Mouse (Mus musculus): ENCODE measurements at regions not wholly inside any gene's neighbourhood (a gene's known extent, or its start where the extent isn't known, plus 50 kb on each side); places are given as distances from the start of the nearest gene placed in this dataset.

- peak overlapping the region; percentile 42 for H3K4me2 ChIP-seq
- no peak overlapping the region for H3K4me3 ChIP-seq
- H3K4me1 ChIP-seq = peaks cover 38% of the 10 kb centered on the region
- 37% methylated on average over 7 of the region's 7 CpGs for WGBS (ENCODE audit: insufficient replicate concordance)
- H3K9me3 ChIP-seq (replicated peaks) = no peaks in the 10 kb centered on the region
- H3K9ac ChIP-seq = no peak overlapping the region
- H3K27me3 ChIP-seq (replicated peaks) = 0 out of 2 replicates have a peak, but pooled peaks cover 4% of the 10 kb centered on the region
- 0 out of 2 replicates have a peak, but pooled peaks have one; percentile 27 for ATAC-seq
- H3K27ac ChIP-seq = peak overlapping the region; percentile 48; the same call in 1 of the 2 replicates
- no peaks in the 10 kb centered on the region for H3K36me3 ChIP-seq
Measured at GRCm38 (mm10) chr11:57583636-57584277, 61.5 kb upstream of the Galnt10 start.

- peaks cover 38% of the 10 kb centered on the region for H3K4me1 ChIP-seq
- peak overlapping the region; percentile 25; the same call in 1 of the 2 replicates for H3K4me2 ChIP-seq
- peak; percentile 83 for ATAC-seq
- H3K27ac ChIP-seq = 0 out of 2 replicates have a peak overlapping the region, but pooled peaks have one; percentile 45
- H3K36me3 ChIP-seq = no peaks in the 10 kb centered on the region
- H3K4me3 ChIP-seq = no peak overlapping the region
- 0 out of 2 replicates have a peak, but pooled peaks cover 14% of the 10 kb centered on the region for H3K27me3 ChIP-seq (replicated peaks)
- no peaks in the 10 kb centered on the region for H3K9me3 ChIP-seq (replicated peaks)
- no peak overlapping the region for H3K9ac ChIP-seq
- WGBS (ENCODE audit: insufficient replicate concordance) = 38% methylated on average over 3 of the region's 3 CpGs
Measured at GRCm38 (mm10) chr11:57585646-57586045, 59.6 kb upstream of the Galnt10 start.

GRCm38 (mm10) chr11:57592228-57592748 is 53.0 kb upstream of the Galnt10 start:
- Histone ChIP-seq H3K4me2 (no peak overlapping the region), H3K4me1 (peaks cover 7% of the 10 kb centered on the region; the same call in 1 of the 2 replicates), H3K4me3 (no peak overlapping the region), H3K9ac (no peak overlapping the region), H3K36me3 (no peaks in the 10 kb centered on the region), H3K27me3 (replicated peaks) (peaks cover 43% of the 10 kb centered on the region), H3K27ac (no peak overlapping the region), H3K9me3 (replicated peaks) (no peaks in the 10 kb centered on the region)
- ATAC-seq = no peak
- WGBS (ENCODE audit: insufficient replicate concordance) = 74% methylated on average over 7 of the region's 7 CpGs
